Mouse (Mus musculus) kidney, embryonic 14.5 days (tissue): ENCODE measurements around the gene Ogfrl1. TPM values are rescaled to one million over a fixed set of nuclear protein-coding genes. Genes with fewer than 3 reads are reported as not detected.

Experiments
- ATAC-seq: fragments of 200-750 bp; cut with Nextera tagmentation; 2 replicates; pipeline ENCODE4 v1.8.0; 2017; ENCODE audit warnings: moderate number of reproducible peaks, mild to moderate bottlenecking, moderate TSS enrichment, moderate library complexity; ENCODE audit not compliant: low FRiP score, low TSS enrichment
- H3K27ac ChIP-seq: fragments of 300-500 bp; sonication (generic); 2 replicates; pipeline ENCODE4 v1.5.1; 2014; ENCODE audit warnings: low read depth, mild to moderate bottlenecking, low read length, moderate library complexity, mixed read lengths
- H3K27me3 ChIP-seq: fragments of 300-500 bp; sonication (generic); 2 replicates; pipeline ENCODE4 v1.6.1; 2014; ENCODE audit warnings: mild to moderate bottlenecking, low read length; ENCODE audit not compliant: control insufficient read depth, insufficient read depth
- H3K36me3 ChIP-seq: fragments of 300-500 bp; sonication (generic); 2 replicates; pipeline ENCODE4 v1.6.1; 2014; ENCODE audit warnings: low read length, mixed read lengths; ENCODE audit not compliant: control insufficient read depth, insufficient read depth
- H3K4me1 ChIP-seq: fragments of 300-500 bp; sonication (generic); 2 replicates; pipeline ENCODE4 v1.6.1; 2014; ENCODE audit warnings: low read length, mixed read lengths; ENCODE audit not compliant: control insufficient read depth, insufficient read depth
- H3K4me2 ChIP-seq: fragments of 300-500 bp; sonication (generic); replicated peaks from 2 replicates; pipeline ENCODE4 v1.6.1; 2014; ENCODE audit warnings: low read depth, mild to moderate bottlenecking, low read length
- H3K4me3 ChIP-seq: fragments of 300-500 bp; sonication (generic); 2 replicates; pipeline ENCODE4 v1.5.1; 2014; ENCODE audit warnings: mild to moderate bottlenecking, low read length
- H3K9ac ChIP-seq: fragments of 300-500 bp; sonication (generic); 2 replicates; pipeline ENCODE4 v1.6.1; 2014; ENCODE audit warnings: low read depth, mild to moderate bottlenecking, low read length, moderate library complexity
- H3K9me3 ChIP-seq: fragments of 300-500 bp; sonication (generic); 2 replicates; pipeline ENCODE4 v1.6.1; 2016; ENCODE audit warnings: low read length; ENCODE audit not compliant: control insufficient read depth
- WGBS: fragments of 180-500 bp; shearing (Covaris S2); extraction: QIAGEN DNeasy Blood & Tissue Kit; methylation state at CpG from one replicate; pipeline ENCODE4 v1.1.7; 2014; 5-methylcytosine and 5-hydroxymethylcytosine counted together
- polyA plus RNA-seq: library from polyadenylated mRNA; unstranded; fragments of >200 nt; fragmentation: Nextera tagmentation; extraction: Ambion mirVana; gene quantifications from 2 replicates; pipeline ENCODE4 v1.2.1, GENCODE M21; 2014

Ogfrl1 gene
- polyA plus RNA-seq, 1 experiment from 2014 or later = 18.7 TPM

GRCm38 (mm10) chr1:23320591-23321195 is 76.9 kb downstream of the Ogfrl1 start:
- Histone ChIP-seq H3K4me1 (no peaks in the 10 kb centered on the region), H3K4me3 (no peak overlapping the region), H3K36me3 (no peaks in the 10 kb centered on the region), H3K9me3 (no peaks in the 10 kb centered on the region), H3K4me2 (no peak overlapping the region), H3K27me3 (no peaks in the 10 kb centered on the region), H3K27ac (no peak overlapping the region), H3K9ac (no peak overlapping the region)
- ATAC-seq = no peak
- WGBS = 79% methylated on average over 7 of the region's 7 CpGs
